Mouse (Mus musculus) v-Abl transformed pro-B cells (cell line): ENCODE data around the gene Gm10974.

ENCODE experiments used
- in situ Hi-C, 2 experiments: fragments of 400-800 bp; cut with MboI; formaldehyde crosslinking; loops; one replicate each; pipeline ENCODE4 v1.15.1; 2025; ENCODE audit not compliant: unreplicated experiment in 2 of 2

Gm10974 gene

GRCm38 (mm10) chr7:66355791-66356522 lies 9.7 kb upstream of the Gm10974 start:
- in situ Hi-C loops = no loop called here

- in situ Hi-C loops = no loop called here
These were observed 7.2 kb upstream of the Gm10974 start for GRCm38 (mm10) chr7:66358461-66358860.

- in situ Hi-C loops = no loop called here
These were observed 6.7 kb upstream of the Gm10974 start for GRCm38 (mm10) chr7:66359044-66359443.

- in situ Hi-C loops = no loop called here
These were observed 1.2 kb upstream of the Gm10974 start for GRCm38 (mm10) chr7:66364491-66364890.

GRCm38 (mm10) chr7:66365411-66365810 lies 294 bp upstream of the Gm10974 start:
- in situ Hi-C loops = no loop called here

GRCm38 (mm10) chr7:66369071-66369933 lies 3.6 kb downstream of the Gm10974 start:
- in situ Hi-C loops = no loop called here

GRCm38 (mm10) chr7:66369934-66370445 lies 4.3 kb downstream of the Gm10974 start:
- in situ Hi-C loops = no loop called here

- in situ Hi-C loops = no loop called here
These were observed 5.3 kb downstream of the Gm10974 start for GRCm38 (mm10) chr7:66370970-66371369.

GRCm38 (mm10) chr7:66373391-66373790 lies 7.7 kb downstream of the Gm10974 start:
- in situ Hi-C loops = no loop called here

GRCm38 (mm10) chr7:66375736-66376135 lies 10.0 kb downstream of the Gm10974 start:
- in situ Hi-C loops = loop anchor here (25.0 kb wide), 3 partner anchors 663 to 1238 kb away; partner anchors contain the start of gene Tm2d3 (in 1 of the 2)

GRCm38 (mm10) chr7:66376560-66376959 lies 10.9 kb downstream of the Gm10974 start:
- in situ Hi-C loops = loop anchor here (25.0 kb wide), 3 partner anchors 664 to 1239 kb away; partner anchors contain the start of gene Tm2d3 (in 1 of the 2)

- in situ Hi-C loops = loop anchor here (5.0 to 25.0 kb wide), 5 partner anchors 67 to 1247 kb away; partner anchors contain the start of gene Tm2d3 (in 1 of the 2)
These were observed 18.5 kb downstream of the Gm10974 start for GRCm38 (mm10) chr7:66384213-66384612.

- in situ Hi-C loops = loop anchor here (5.0 to 25.0 kb wide), 6 partner anchors 68 to 1248 kb away; partner anchors contain the start of gene Tm2d3 (in 1 of the 2)
These were observed 19.2 kb downstream of the Gm10974 start for GRCm38 (mm10) chr7:66384891-66385290.

GRCm38 (mm10) chr7:66385826-66386225 lies 20.1 kb downstream of the Gm10974 start:
- in situ Hi-C loops = loop anchor here (5.0 to 25.0 kb wide), 4 partner anchors 289 to 1249 kb away; partner anchors contain the start of gene Tm2d3 (in 1 of the 2)

GRCm38 (mm10) chr7:66386411-66386810 lies 20.7 kb downstream of the Gm10974 start:
- in situ Hi-C loops = loop anchor here (5.0 to 25.0 kb wide), 4 partner anchors 289 to 1249 kb away; partner anchors contain the start of gene Tm2d3 (in 1 of the 2)

GRCm38 (mm10) chr7:66387419-66387812 lies 21.7 kb downstream of the Gm10974 start:
- in situ Hi-C loops = loop anchor here (5.0 to 25.0 kb wide), 4 partner anchors 290 to 1250 kb away; partner anchors contain the start of gene Tm2d3 (in 1 of the 2)

GRCm38 (mm10) chr7:66387813-66388521 lies 22.3 kb downstream of the Gm10974 start, which contains the start of gene Lrrk1:
Gene Lrrk1 (minus strand): TSS chr7:66388350.
- in situ Hi-C loops = loop anchor here (5.0 to 25.0 kb wide), 4 partner anchors 291 to 1251 kb away; partner anchors contain the start of gene Tm2d3 (in 1 of the 2)

GRCm38 (mm10) chr7:66388621-66389532 lies 23.2 kb downstream of the Gm10974 start:
- in situ Hi-C loops = loop anchor here (5.0 to 25.0 kb wide), 4 partner anchors 292 to 1252 kb away; partner anchors contain the start of gene Tm2d3 (in 1 of the 2)

GRCm38 (mm10) chr7:66397288-66397687 lies 31.6 kb downstream of the Gm10974 start:
- in situ Hi-C loops = loop anchor here (25.0 kb wide), 3 partner anchors 685 to 1260 kb away; partner anchors contain the start of gene Tm2d3 (in 1 of the 2)
